Mouse (Mus musculus) retina, adult 2 months (tissue): ENCODE results near the gene Cep57l1.

Experiments used
- DNase-seq: peaks from one replicate; pipeline ENCODE4 v3.0.0-alpha.2; 2012; ENCODE audit warnings: low read depth, low spot score

The Cep57l1 gene

DNA sequence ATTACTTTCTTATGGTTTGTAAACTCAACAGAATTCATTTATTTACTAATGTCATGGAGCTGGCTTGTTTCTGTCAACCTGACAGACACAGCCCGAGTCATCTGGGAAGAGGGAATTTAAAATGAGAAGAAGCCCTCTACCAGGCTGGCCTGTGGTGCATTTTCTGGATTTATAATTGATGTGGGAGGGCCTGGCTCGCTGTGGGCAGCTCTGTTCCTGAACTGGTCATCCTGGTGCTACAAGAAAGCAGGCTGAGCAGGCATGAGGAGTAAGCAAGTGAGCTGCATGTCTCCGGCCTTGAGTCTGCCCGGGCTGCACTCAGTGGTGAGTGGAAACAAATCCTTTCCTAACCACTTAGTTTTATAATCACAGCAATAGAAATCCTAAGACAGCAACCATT is 65.7 kb downstream of the Cep57l1 start:
- DNase-seq: no peak

DNA sequence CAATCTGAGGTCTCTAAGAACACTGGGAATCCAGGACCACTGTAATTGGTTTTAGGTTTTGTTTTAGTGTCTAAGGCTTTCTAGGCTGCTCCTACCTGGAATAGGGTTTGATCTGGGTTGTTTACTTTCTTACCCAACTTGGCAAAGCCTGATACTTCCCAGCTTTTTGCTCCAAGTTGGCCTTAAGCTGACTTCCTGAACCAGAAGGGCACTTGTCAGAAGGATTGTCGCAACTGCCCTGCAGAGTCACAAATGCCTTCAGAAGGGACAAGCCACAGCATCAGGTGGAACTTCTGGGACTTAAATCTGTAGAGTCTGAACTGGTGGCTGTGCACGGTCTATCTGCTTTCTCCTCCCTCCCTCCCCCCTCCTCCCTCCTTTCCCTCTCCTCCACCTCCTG is 69.5 kb downstream of the Cep57l1 start:
- no peak for DNase-seq

DNA sequence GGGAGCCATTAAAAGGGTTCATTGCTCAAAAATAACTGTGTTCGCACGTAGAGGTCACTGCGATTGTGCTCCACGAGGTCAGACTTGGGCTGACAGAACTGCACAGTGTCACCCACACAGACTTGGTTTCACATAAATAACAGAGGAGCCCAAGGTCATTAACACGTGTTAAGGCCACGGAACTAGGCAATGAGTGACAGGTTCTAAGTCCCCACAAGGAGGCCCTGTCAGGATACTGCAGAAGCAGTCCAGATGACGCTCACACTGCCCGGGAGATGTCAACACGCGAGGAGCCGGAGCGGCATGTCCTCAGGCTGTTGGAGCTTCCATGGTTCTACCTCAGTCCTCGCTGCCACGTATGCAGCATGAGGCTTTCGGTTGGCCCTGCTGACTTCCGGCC is 72.4 kb downstream of the Cep57l1 start:
- DNase-seq: no peak

DNA sequence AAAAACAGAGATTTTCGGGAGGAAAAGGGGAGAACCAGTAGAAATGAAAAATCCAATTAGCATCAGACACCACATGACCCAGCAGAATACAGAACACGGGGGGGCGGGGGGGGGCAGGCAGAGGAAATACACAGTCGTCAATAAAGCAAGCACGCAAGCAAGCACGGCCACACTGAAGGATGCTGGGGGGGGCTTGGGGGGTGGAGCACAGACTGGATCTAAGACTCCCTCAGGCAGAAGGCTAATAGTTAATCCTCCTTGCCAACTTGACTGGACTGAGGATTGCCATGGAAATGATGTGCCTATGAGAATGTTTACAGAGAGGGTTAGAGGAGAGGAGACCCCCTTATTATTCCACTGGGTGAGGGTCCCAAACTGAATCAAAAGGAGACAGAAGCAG is 74.3 kb downstream of the Cep57l1 start:
- no peak for DNase-seq

DNA sequence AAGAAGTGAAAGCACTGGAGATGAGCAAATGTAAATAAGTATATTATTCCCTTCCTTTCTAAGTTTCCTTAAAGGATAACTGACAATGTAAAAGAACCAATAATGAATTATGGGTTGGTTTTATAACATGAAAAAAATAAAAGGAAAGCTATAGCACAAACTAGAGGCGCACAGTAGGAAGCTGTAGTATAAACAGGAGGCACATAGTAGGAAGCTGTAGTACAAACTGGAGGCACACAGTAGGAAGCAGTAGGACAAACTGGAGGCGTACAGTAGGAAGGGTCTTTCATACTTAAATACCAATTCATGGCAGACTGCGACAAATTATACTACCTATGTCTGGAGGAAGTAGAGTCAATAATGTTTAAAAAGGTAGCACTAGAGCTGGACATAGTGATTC is 76.5 kb downstream of the Cep57l1 start:
- no peak for DNase-seq

DNA sequence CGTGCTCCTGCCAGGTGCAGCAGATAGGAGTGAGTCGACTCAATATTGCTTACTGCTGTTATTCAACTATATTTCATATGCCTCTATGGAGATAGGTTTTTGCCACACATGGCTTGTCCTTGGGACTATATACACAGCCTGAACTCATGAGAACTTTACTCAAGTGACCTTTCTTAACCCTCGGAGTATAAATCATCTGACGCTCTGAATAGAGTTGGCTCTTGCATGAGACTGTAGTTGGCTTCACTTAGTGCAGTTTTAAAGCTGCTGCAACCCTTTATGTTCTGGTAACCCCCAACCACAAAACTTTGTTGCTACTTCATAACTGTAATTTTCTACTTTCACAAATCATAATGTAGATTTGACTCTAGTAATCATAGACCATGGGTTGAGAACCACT is 77.7 kb downstream of the Cep57l1 start:
- DNase-seq: no peak

DNA sequence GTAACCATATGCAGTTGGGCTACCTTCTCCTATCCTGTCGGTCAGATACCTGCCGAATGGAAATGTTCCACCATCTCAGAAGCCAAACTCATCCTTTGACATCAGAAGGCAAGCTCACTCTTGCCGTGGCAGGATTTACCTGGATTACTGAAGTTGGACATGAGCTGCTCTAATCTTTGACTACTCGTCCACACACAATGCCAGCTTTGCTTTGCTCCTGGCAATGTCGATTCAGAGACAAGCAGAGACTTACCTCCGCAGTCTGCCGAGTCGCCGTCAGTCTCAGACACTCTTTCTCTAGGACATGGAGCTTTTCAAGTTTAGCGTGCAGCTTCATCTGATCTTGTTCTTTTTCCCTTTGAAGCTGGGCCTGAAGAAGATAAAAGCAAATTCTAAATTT is 78.9 kb downstream of the Cep57l1 start:
- no peak for DNase-seq

DNA sequence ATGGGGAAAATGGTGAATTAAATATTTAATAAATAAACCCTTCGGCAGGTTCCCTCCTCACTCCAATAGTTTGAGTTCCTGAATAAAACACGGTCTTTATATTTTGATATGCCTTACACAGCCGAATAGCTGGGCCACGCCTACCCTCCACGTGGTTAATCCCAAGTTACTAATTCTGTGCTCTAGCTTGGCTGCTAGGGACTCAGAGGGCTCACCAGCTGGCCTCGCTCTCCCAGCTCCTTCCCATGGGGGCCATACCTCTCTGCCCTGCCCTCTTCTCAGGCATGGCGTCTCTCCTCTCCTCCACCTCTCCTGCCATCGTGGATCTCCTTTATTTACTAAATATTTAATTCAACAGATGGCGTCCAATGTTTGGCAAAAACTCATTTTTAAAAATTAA is 83.5 kb downstream of the Cep57l1 start:
- no peak for DNase-seq

DNA sequence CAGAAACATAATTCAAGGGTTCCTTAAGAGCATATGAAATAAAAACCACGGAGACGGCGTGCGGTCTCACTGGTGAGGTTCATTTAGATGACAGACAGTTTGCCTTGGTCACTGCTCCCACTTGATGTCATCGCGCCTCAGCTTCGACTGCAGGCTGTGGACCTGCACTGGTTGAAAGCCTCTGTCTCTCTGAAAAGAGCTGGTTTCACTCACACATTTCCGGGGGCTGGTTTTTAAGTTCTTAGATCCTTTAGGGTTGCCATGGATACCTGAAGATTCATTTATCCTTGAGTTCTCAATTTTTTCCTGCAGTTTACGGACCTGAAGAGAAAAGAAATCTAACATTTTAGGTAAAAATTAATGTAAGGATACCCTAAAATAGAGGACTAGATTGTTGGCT is 90.1 kb downstream of the Cep57l1 start:
- no peak for DNase-seq

DNA sequence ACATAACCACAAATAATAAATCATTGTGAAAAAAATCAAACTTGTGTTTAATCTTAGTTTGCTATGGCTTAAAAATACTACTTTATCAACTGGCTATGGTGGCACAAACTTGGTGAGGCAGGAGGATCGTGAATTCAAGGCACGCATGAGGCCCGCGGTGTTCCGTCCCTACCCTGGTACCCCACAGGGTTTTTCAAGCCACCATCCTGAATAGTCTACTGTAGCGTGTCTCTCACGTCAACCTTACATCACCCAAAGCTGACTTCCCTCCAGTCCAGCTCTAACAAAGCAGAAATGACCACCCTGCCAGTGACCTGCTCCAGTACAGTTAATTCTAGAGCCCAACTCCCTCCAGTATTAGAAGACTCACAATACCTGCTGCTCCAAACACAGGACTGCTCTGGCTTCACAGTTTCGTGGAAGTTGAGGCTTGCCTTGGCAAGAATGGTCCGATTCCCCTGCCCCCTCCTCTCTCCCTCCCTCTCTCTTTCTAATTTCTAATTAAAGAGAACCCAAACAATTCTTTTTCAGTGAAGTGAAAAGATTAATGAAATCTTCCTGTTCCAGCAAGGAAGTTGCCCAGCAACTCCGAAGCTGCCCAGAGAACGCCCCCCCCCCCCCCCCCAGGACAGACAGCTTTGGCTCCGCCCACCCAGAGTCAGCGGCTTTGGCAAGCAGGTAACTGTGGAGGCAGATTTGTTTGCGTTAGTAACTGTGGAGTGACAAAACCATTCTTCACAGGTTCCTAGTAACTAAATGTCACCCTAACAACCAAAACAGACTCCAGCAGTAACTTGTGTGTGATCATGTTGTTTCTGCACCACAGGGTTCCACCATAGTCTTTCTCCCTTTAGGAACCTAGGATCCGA is 93.4 kb downstream of the Cep57l1 start, which contains the start of gene Ccdc162:
TSS of gene Ccdc162 (minus strand) at position 606 of the 869 bp plus-strand sequence.
- DNase-seq: no peak

DNA sequence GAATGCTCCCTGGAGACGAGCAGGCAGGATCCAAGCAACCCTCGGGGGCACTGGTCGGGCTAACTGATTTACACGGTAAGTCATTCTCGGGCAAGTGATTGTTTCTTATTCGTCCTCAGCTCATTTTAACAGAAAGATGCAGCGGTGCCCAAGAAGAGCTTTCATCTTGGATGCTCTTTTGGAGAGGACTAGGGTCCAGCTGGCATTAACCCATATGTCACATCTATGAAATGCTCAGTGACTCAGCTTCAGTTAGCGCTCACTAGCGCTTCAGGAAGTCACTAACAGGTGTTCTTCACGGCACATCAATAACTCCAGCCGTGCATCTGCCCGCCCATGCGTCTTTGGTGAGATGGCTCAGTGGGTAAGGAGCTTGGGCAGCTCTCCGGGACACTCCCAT is 94.1 kb downstream of the Cep57l1 start:
- DNase-seq: no peak

DNA sequence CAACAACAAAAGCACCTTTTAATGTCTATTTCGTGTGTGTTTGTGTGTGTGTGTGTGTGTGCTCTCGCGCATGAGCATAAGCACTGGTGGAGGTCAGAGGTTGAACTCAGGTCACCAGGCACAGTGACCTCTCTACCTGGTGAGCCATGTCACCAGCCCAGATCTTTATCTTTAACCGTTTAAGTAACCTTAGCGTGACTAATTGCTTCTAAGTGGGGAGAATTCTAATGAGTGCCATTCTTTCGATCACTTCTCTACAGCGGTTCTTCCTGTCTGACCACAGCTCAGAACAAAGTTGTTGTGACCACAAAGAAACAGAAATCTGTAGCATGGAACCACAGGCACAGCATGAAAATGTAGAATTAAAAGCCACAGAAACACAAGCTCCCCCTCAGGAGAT is 98.2 kb downstream of the Cep57l1 start:
- no peak for DNase-seq

DNA sequence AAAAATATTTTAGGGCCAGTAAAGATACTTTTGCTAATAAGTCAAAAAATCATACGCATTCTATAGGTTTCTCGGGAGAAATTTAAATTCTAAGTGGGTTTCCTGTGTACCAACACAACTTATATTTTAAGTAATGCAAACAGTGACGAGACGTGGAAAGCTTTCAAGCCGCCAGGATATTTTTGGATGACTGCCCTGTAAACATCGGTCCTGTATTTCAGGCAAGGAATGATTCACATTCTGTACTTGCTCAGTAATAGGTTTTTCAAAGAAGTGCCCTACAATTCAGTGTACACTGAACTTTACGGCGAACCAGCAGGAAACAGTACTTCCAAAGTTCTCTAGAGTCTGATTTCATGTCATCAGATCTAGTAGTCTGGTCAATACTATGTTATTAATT is 98.9 kb downstream of the Cep57l1 start:
- DNase-seq: no peak

DNA sequence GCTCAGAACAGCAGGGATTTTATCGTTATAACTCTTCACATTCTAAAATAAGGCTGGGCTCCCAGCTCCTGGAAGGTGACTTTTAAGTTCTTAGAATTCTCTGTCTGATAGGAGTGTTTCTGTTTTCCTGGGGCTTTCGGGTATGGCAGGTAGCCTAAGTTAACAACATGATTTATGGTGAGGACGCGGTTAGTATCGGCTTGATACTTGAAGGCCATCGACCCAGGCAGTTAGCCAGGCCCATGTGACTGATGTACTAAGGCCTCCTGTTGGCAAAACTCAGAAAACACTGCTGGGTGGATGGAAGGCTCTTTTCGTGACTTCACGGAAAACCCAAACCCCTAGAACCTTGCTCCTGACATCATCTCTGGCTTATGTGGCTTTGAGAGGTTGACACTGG is 100.3 kb downstream of the Cep57l1 start:
- DNase-seq: no peak

DNA sequence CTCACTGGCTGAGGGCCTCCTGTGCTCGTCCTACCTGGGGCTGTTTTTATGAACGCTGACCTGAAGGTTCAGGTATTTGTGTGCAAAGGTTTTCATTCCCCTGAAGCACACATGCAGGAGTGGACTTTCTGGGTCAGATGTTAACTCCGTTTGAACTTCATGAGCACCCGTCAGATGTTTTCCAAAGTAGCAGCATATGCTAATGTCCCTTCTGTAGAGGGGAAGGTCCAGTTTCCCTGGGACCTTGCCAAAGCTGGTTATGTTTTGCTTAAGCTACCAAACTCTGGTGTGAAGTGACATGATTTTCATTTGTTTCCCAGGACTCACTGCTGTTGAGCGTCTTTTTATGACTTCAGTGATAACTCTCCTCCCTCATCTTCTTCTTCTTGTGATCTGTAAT is 110.0 kb downstream of the Cep57l1 start:
- DNase-seq: no peak

DNA sequence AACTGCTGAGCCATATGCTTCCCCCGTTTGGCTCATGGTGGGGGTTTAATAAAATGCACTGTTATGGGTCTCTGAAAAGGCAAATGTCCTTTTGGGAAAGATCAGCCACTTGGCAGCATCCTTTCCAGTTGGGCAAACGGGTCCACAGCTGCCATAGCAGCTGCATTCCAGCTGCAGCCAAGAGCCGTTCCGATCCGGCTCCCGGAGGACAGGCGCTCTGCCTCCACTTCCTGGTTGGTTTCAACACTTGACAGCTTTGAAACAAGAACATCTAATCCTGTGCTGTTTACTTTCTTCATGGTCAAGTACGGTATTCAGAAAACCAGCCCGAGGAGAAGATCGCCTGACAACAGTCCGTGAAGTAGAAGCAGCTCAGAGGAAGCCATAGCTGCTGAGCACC is 112.6 kb downstream of the Cep57l1 start:
- DNase-seq: no peak

DNA sequence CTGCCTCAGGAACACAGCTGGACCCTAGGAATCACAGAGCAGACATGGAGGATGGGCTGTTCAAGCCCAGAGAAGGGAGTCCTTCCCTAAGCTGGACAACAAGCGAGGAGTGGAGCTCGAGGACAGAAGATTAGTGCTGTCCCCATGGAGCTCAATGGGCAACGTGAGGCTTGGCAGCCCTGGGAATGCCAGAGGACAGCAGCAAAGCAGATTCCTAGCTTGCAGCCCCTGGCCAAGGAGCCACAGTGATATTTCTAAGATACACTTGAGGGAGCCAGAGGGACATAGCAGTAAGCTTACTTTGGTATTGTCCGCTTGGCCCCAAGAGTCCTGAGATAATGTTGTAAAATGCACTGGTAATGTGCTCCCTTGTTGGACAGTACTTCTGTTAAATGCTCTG is 118.7 kb downstream of the Cep57l1 start:
- no peak for DNase-seq

DNA sequence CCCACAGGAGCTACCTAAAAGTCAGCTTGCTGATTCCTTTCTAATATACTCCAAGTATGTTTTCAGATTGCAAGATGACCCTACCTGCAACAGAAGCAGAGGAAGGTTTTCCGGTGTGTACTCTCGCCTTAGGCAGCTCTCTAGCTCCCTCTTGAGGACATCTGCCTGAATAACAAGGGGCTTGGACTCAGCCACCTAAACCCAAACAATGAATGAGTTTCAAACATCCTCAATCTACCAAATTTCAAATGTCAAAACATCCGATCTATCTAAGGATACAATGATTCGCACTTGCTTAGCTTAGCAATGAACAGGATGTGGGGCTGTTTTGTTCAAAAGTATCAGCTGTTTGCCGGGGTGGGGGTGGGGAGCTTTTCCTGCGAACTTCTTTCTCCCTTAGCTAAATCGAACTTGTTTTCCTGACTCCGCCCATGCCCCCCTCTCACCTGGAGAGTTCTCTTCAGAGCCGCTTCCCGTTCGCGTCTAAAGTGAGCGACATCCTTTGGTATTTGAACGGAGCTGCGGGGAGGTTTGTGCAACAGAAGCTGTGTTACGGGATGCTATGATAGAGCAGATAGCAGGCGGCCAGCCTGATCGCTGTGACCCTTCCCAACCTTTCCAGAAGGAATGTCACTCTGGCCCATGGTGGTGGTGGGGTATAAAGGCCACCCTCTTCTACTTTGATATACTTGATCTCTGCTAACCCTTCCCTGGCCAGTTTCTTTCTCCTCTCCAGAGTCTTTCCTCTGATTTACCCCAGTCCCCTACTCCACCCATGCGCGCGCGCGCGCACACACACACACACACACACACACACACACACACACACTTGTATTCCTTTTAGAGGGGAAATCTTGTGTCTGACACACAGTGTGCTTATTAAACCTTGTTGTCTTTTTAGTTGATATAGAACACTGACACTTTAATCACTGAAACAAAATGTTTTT is 119.5 kb downstream of the Cep57l1 start:
- DNase-seq: peak; percentile 57

DNA sequence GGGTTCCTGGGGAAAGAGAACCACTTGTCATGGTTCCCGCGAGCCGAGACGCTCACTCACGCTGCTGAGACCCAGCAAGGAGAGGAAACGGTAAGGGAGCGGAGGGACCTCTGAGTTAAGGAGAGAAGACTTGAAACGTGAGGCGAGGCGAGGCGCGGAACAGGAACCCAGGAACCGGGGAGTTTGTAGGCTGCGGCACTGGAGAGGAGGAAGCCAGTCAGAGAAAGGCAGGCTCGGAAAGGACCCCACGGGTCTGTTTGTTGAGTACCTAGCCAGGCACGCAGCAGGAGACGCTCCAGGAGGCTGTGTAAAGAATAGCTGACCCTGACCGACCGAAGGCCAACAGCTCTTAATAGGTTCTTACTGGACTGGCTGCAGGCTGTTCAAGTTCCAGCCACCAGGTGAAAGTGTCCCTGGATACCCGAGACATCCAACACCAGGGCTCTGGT is 125.1 kb downstream of the Cep57l1 start:
- no peak for DNase-seq

DNA sequence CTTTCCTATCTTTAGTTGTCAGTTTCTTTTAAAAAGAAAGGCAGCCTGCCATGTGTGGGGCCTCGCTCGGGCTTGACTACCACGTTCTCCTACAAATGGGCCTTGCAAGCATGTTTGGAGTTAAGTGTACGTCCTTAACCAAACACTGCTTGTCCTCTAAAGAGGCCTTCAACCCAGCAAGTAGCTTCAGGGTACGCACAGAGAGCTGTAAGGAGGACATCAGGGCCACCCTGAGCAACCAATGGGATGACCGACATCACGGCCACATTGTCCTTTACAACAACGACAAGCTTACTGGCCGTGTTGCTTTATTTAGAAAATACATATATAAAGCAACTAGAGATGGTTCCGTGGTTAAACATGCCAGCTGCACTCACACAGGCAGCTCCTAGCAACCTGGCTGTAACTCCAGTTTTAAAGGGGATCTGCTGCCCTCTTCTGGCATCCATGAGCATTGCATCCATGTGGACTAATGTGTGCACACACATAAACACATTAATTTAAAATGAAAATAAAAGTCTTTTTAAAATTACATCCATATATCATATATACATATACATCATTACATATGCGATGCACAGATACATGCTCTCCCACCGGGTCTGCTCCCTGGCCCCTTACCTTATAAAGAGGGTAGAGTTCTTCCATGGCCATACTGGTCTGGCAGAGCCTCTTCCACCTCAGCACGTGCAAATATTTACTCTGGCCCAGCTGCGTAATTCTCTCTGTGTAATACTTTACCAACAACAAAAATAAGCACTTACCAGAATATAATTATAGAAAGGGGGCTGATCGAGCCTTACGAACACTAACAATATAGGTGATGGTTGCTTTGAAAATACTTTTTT is 126.9 kb downstream of the Cep57l1 start:
- peak; percentile 73 for DNase-seq

DNA sequence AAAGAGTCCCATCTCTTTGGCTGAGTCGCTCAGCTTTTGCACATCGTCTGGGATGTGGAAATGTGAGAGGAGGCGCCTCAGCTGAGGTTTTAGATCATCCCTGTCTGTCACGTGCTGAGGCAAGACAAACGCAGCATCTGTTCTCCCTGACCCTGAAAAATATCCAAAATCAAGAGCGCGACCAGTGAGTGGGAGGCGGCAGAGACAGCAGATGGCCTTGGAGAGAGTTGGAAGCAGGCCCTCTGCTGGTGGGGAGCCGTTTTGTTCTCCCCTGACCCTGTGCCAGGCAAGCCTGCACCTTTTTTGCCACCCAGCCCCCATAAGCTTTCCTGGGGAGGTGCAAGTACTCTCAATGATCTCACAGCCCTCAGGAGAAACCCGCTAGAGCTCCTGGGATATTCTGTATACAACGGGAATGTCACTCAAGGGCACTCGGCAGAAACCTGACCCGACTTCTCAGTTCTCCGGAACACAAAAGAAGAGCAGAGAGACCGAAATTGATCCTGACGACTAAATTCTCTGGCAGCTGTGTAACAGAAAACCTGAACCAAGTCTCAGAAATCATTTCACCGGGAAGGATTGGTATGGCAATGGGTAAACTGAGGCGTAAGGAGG is 130.8 kb downstream of the Cep57l1 start:
- peak; percentile 54 for DNase-seq
